Mouse (Mus musculus): ENCODE data around the gene Mgp.
"Not testable (repeated sequence)": the region's sequence is repeated elsewhere in the genome, so short reads cannot be mapped to it uniquely, and the experiment has no call there.

Mgp gene

GRCm38 (mm10) chr6:136898222-136898621 is 22.6 kb upstream of the Mgp start:
- DNase-seq (ENCODE audit: low spot score), result no peak

GRCm38 (mm10) chr6:136897789-136898188 is 22.2 kb upstream of the Mgp start:
- DNase-seq (ENCODE audit: low spot score), result no peak

GRCm38 (mm10) chr6:136894532-136895339 is 19.1 kb upstream of the Mgp start:
- no peak for DNase-seq (ENCODE audit: low spot score)

- no peak for DNase-seq (ENCODE audit: low spot score)
Observed at GRCm38 (mm10) chr6:136892002-136892401, 16.4 kb upstream of the Mgp start.

GRCm38 (mm10) chr6:136889554-136889953 is 13.9 kb upstream of the Mgp start:
- no peak for DNase-seq (ENCODE audit: low spot score)

GRCm38 (mm10) chr6:136889067-136889466 is 13.4 kb upstream of the Mgp start:
- no peak for DNase-seq (ENCODE audit: low spot score)

- DNase-seq (ENCODE audit: low spot score), result no peak
Observed at GRCm38 (mm10) chr6:136887854-136888253, 12.2 kb upstream of the Mgp start.

GRCm38 (mm10) chr6:136884766-136885165 is 9.1 kb upstream of the Mgp start:
- DNase-seq (ENCODE audit: low spot score), result not testable (repeated sequence)

- no peak for DNase-seq (ENCODE audit: low spot score)
Observed at GRCm38 (mm10) chr6:136883961-136884360, 8.3 kb upstream of the Mgp start.

- no peak for DNase-seq (ENCODE audit: low spot score)
Observed at GRCm38 (mm10) chr6:136883431-136883915, 7.8 kb upstream of the Mgp start.

GRCm38 (mm10) chr6:136881678-136882077 is 6.1 kb upstream of the Mgp start:
- no peak for DNase-seq (ENCODE audit: low spot score)

GRCm38 (mm10) chr6:136874599-136874998 is 1.0 kb downstream of the Mgp start:
- no peak for DNase-seq (ENCODE audit: low spot score)

- DNase-seq (ENCODE audit: low spot score), result no peak
Observed at GRCm38 (mm10) chr6:136868921-136869320, 6.7 kb downstream of the Mgp start.

GRCm38 (mm10) chr6:136866150-136866549 is 9.5 kb downstream of the Mgp start:
- no peak for DNase-seq (ENCODE audit: low spot score)

GRCm38 (mm10) chr6:136865360-136865759 is 10.3 kb downstream of the Mgp start:
- DNase-seq (ENCODE audit: low spot score), result no peak

- no peak for DNase-seq (ENCODE audit: low spot score)
Observed at GRCm38 (mm10) chr6:136861020-136861419, 14.6 kb downstream of the Mgp start.

GRCm38 (mm10) chr6:136858420-136858819 is 17.2 kb downstream of the Mgp start:
- no peak for DNase-seq (ENCODE audit: low spot score)

GRCm38 (mm10) chr6:136857873-136858260 is 17.8 kb downstream of the Mgp start:
- DNase-seq (ENCODE audit: low spot score), result no peak

- no peak for DNase-seq (ENCODE audit: low spot score)
Observed at GRCm38 (mm10) chr6:136857186-136857872, 18.3 kb downstream of the Mgp start, which contains the start of gene Art4. TSS of gene Art4 (minus strand) at chr6:136857733.

GRCm38 (mm10) chr6:136856071-136856636 is 19.5 kb downstream of the Mgp start:
- DNase-seq (ENCODE audit: low spot score), result no peak

- DNase-seq (ENCODE audit: low spot score), result no peak
Observed at GRCm38 (mm10) chr6:136855183-136855582, 20.4 kb downstream of the Mgp start.

GRCm38 (mm10) chr6:136854361-136854781 is 21.3 kb downstream of the Mgp start:
- DNase-seq (ENCODE audit: low spot score), result no peak

GRCm38 (mm10) chr6:136852762-136853161 is 22.9 kb downstream of the Mgp start:
- no peak for DNase-seq (ENCODE audit: low spot score)

Data from urinary bladder, postnatal 10 days (tissue).